Mouse (Mus musculus) olfactory bulb, adult 2 months (tissue): ENCODE data around the gene Surf2.

Experiments used
- CTCF ChIP-seq: fragments of 200-500 bp; IDR thresholded peaks from 2 replicates; pipeline ENCODE4 v1.5.1; 2012; ENCODE audit warnings: low read depth, mild to moderate bottlenecking, low read length, moderate library complexity; ENCODE audit not compliant: insufficient read depth
- POLR2A ChIP-seq: fragments of 200-500 bp; IDR thresholded peaks from 2 replicates; pipeline ENCODE4 v1.6.1; 2012; ENCODE audit warnings: mild to moderate bottlenecking, low read depth, low read length, moderate library complexity; ENCODE audit not compliant: insufficient read depth

DNA sequence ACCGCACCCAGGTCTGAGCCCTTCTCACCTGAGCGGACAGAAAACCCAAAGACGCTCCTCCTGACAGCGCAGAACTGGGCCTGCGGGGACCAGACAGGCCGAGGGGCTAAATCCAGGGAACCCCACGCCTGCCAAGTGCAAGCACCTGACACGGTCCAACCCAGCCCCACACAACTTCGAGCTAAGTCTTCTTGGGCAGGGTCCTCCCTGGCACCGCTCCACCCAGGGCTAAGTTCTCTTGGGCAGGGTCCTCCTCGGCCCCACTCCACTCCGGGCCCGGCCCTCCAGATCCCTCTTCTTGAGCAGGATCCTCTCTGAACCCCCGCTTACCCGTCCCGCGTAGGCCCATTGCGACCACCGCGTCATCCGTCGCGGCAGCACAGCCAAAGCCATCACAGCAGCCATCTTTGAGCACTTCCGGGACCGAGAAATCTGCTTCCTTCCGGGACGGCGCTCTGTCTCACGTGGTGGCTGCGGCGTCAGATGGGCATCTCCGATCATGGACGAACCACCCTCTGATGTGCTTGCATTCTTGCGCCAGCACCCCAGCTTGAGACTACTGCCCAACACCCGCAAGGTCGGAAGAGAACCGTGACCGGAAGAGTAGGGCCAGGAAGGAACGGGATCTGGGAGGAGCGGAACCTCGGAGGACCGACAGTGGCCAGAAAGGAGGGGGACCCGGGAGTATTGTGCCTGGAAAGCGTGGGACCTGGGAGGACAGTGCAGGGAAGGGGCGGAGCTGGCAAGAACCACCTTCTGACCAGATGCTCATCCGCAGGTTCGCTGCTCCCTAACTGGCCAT is at the start of gene Surf2, which contains the start of gene Surf1:
- TF ChIP-seq CTCF (no peak), POLR2A (peak; percentile 38; the same call in 1 of the 2 replicates)
